Mouse (Mus musculus) intestine, embryonic 16.5 days (tissue): ENCODE measurements around the gene Mdga2. TPM values are rescaled to one million over a fixed set of nuclear protein-coding genes. Genes with fewer than 3 reads are reported as not detected.

ENCODE experiments used
- ATAC-seq: fragments of 200-750 bp; cut with Nextera tagmentation; 2 replicates; pipeline ENCODE4 v1.8.0; 2017; ENCODE audit warnings: moderate TSS enrichment, moderate library complexity
- H3K27ac ChIP-seq: fragments of 300-500 bp; sonication (generic); 2 replicates; pipeline ENCODE4 v1.5.1; 2014; ENCODE audit warnings: mild to moderate bottlenecking, low read length
- H3K27me3 ChIP-seq: fragments of 300-500 bp; sonication (generic); replicated peaks from 2 replicates; pipeline ENCODE4 v1.6.1; 2014; ENCODE audit warnings: low read length, control low read depth, mixed read lengths; ENCODE audit not compliant: control insufficient read depth, insufficient read depth
- H3K36me3 ChIP-seq: fragments of 300-500 bp; sonication (generic); 2 replicates; pipeline ENCODE4 v1.6.1; 2014; ENCODE audit warnings: low read length, control low read depth; ENCODE audit not compliant: control insufficient read depth, insufficient read depth
- H3K4me1 ChIP-seq: fragments of 300-500 bp; sonication (generic); 2 replicates; pipeline ENCODE4 v1.6.1; 2014; ENCODE audit warnings: low read length, control low read depth, mixed read lengths; ENCODE audit not compliant: control insufficient read depth, insufficient read depth
- H3K4me2 ChIP-seq: fragments of 300-500 bp; sonication (generic); 2 replicates; pipeline ENCODE4 v1.6.1; 2014; ENCODE audit warnings: low read depth, low read length, control low read depth
- H3K4me3 ChIP-seq: fragments of 300-500 bp; sonication (generic); 2 replicates; pipeline ENCODE4 v1.5.1; 2014; ENCODE audit warnings: mild to moderate bottlenecking, low read length
- H3K9ac ChIP-seq: fragments of 300-500 bp; sonication (generic); 2 replicates; pipeline ENCODE4 v1.6.1; 2014; ENCODE audit warnings: low read depth, low read length
- H3K9me3 ChIP-seq: fragments of 300-500 bp; sonication (generic); 2 replicates; pipeline ENCODE4 v1.6.1; 2016; ENCODE audit warnings: low read length, control low read depth; ENCODE audit not compliant: control insufficient read depth
- WGBS: fragments of 180-500 bp; shearing (Covaris S2); extraction: QIAGEN DNeasy Blood & Tissue Kit; methylation state at CpG from one replicate; pipeline ENCODE4 v1.1.7; 2014; 5-methylcytosine and 5-hydroxymethylcytosine counted together
- polyA plus RNA-seq: library from polyadenylated mRNA; unstranded; fragments of >200 nt; fragmentation: Nextera tagmentation; extraction: Ambion mirVana; gene quantifications from 2 replicates; pipeline ENCODE4 v1.2.1, GENCODE M21; 2015

Gene Mdga2
- polyA plus RNA-seq, 1 experiment from 2014 or later, result 0.56 TPM

DNA sequence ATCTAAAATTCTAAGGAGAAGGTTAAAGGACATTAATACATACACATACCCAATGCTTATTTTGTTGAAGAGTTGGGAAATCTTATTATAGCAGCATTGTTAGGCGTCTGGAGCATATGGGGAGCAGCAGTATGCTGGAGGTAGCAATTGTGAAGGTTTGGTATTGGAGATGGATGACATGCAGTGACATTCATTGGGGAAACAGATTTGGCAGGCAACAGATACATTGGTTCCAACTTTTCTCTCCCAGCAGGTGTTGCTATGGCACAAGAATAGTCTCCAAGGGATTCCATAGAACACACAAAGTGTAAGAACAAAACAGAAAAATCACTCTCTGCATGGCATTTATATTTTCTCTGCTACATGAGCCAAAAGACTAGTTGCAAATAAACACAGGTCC, 581.9 kb downstream of the Mdga2 start:
- no peak overlapping the region for H3K27ac ChIP-seq
- H3K27me3 ChIP-seq, result no peaks in the 10 kb centered on the region
- H3K4me1 ChIP-seq, result no peaks in the 10 kb centered on the region
- WGBS, result 57% methylated on average over 1 of the region's 1 CpGs
- H3K9me3 ChIP-seq, result no peaks in the 10 kb centered on the region
- H3K4me2 ChIP-seq, result no peak overlapping the region
- ATAC-seq, result no peak
- no peak overlapping the region for H3K4me3 ChIP-seq
- no peak overlapping the region for H3K9ac ChIP-seq
- no peaks in the 10 kb centered on the region for H3K36me3 ChIP-seq

- H3K4me1 ChIP-seq, result no peaks in the 10 kb centered on the region
- H3K4me2 ChIP-seq, result no peak overlapping the region
- H3K27ac ChIP-seq, result no peak overlapping the region
- no peak for ATAC-seq
- no peaks in the 10 kb centered on the region for H3K27me3 ChIP-seq
- no peaks in the 10 kb centered on the region for H3K9me3 ChIP-seq
- WGBS, result 76% methylated on average over 3 of the region's 3 CpGs
- H3K9ac ChIP-seq, result no peak overlapping the region
- H3K36me3 ChIP-seq, result no peaks in the 10 kb centered on the region
- no peak overlapping the region for H3K4me3 ChIP-seq
Observed at GRCm38 (mm10) chr12:66619944-66620343, 602.4 kb downstream of the Mdga2 start.

DNA sequence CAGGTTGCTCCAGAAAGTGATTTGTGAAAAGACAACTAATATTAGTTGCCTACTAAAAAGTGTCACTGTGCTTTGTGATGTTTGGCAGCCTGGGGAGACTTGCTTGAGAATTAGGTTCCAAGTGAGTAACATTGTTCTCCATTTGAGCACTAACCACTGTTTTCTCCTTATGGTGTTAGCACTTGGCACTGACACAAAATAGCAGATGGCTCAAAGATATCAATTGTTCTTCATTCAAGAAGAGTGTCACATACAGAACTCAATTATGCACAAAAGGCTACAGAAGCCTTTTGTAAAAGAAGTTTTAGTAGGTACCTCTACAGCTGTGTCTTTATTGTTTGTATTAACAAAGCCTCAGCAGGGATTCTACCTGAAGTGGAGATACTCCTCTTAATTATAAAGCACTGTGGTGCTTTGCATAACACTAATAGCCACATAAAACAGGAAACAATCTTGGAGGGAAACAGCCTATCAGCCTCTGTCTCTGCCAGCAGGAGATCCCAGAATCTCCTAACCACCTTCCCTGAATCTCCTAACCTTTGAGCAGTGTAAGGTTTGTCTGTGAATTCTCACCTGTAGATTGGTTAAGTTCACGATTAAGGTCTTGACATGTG, 630.6 kb downstream of the Mdga2 start:
- Histone ChIP-seq H3K27ac (no peak overlapping the region), H3K9ac (no peak overlapping the region), H3K4me1 (no peaks in the 10 kb centered on the region), H3K36me3 (no peaks in the 10 kb centered on the region), H3K4me2 (no peak overlapping the region), H3K4me3 (no peak overlapping the region), H3K27me3 (no peaks in the 10 kb centered on the region), H3K9me3 (no peaks in the 10 kb centered on the region)
- ATAC-seq, result no peak
- 50% methylated on average over 1 of the region's 1 CpGs for WGBS

DNA sequence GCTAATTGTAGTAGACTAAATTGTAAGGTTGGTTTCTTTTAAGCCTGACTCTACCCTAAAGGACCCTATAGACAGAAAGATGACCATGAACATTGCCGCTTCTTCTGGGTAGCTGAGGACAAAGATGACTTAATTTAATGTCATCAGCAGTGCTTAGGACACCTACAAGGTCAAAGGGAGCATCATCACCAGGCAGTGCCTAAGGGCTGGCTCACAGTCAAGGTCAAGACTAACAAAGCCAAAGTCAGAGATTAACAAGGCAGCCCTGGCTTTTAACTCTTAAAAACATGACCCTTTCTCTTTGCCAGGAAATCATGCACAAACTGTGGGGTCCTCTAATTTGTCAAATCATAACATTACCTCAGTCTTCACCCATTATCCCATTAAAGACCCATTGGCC, 657.0 kb downstream of the Mdga2 start:
- 84% methylated on average over 1 of the region's 1 CpGs for WGBS
- Histone ChIP-seq H3K36me3 (no peaks in the 10 kb centered on the region), H3K4me2 (no peak overlapping the region), H3K9me3 (no peaks in the 10 kb centered on the region), H3K4me3 (no peak overlapping the region), H3K27me3 (no peaks in the 10 kb centered on the region), H3K27ac (no peak overlapping the region), H3K4me1 (no peaks in the 10 kb centered on the region), H3K9ac (no peak overlapping the region)
- no peak for ATAC-seq

DNA sequence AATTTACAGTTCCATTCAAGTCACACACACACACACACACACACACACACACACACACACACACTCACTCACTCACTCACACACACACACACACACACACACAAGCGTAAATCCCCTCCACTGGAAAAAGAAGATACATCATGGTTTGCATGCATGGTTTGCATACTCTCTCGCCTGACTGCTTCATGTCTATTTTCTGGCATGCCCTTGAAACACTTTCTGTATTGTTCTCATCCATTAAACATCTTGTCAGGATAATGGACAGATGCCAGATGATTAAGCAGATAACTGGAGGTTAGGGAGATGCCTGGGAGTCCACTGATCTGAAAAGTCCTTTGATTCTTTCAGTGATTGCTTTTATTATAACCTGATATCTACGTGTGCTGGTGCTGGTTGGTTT, 665.5 kb downstream of the Mdga2 start:
- no peak overlapping the region for H3K4me2 ChIP-seq
- WGBS, result 61% methylated on average over 3 of the region's 3 CpGs
- H3K9me3 ChIP-seq, result no peaks in the 10 kb centered on the region
- no peak overlapping the region for H3K4me3 ChIP-seq
- no peaks in the 10 kb centered on the region for H3K27me3 ChIP-seq
- H3K36me3 ChIP-seq, result no peaks in the 10 kb centered on the region
- no peak overlapping the region for H3K27ac ChIP-seq
- H3K9ac ChIP-seq, result no peak overlapping the region
- no peaks in the 10 kb centered on the region for H3K4me1 ChIP-seq
- ATAC-seq, result no peak

GRCm38 (mm10) chr12:66556178-66556820, 666.0 kb downstream of the Mdga2 start:
- no peak overlapping the region for H3K4me2 ChIP-seq
- no peak overlapping the region for H3K27ac ChIP-seq
- no peaks in the 10 kb centered on the region for H3K36me3 ChIP-seq
- no peak overlapping the region for H3K4me3 ChIP-seq
- no peaks in the 10 kb centered on the region for H3K27me3 ChIP-seq
- H3K9ac ChIP-seq, result no peak overlapping the region
- no peaks in the 10 kb centered on the region for H3K9me3 ChIP-seq
- WGBS, result 61% methylated on average over 2 of the region's 2 CpGs
- no peak for ATAC-seq
- no peaks in the 10 kb centered on the region for H3K4me1 ChIP-seq

DNA sequence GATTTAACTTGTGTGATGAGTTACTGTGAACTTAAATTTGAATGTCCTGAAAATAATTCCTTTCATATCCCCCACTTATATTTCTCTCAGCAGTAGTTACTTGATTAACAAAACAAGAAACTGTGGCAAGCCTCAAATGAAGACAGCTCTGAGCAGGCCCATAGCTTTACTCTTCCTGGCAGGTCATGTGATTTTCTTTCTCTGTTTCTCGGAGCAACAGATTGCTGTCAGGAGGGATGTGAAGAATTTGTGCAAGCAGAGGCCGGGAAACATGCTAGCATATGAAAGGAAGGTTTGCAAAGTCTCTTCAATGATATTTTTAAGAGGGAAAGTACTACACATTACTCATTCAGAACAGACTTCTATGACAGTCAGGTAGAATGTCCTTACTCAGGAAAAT, 697.4 kb downstream of the Mdga2 start:
- no peak overlapping the region for H3K4me3 ChIP-seq
- H3K27me3 ChIP-seq, result no peaks in the 10 kb centered on the region
- no peak overlapping the region for H3K27ac ChIP-seq
- no peak overlapping the region for H3K4me2 ChIP-seq
- WGBS, result 49% methylated on average over 2 of the region's 2 CpGs
- no peaks in the 10 kb centered on the region for H3K9me3 ChIP-seq
- no peaks in the 10 kb centered on the region for H3K4me1 ChIP-seq
- H3K36me3 ChIP-seq, result no peaks in the 10 kb centered on the region
- no peak overlapping the region for H3K9ac ChIP-seq
- ATAC-seq, result no peak

DNA sequence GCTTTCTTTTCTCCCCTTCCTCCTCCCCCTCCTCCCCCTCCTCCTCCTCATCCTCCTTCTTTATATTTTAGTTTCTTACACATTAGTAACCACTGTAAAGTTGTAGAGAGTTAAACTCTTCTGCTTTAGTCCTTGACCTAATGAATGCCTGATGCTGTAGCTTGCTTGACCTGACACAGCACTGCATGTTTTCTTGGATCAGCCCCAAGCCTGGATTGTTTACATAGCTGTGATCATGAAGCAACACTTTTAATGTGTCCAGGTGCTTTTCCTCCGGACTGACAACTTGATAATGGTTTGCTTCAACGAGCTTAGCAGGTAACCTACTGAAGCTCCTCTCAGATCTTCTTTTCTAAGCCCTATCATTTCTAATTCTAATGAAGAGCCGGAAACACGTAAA, 723.1 kb downstream of the Mdga2 start:
- Histone ChIP-seq H3K36me3 (no peaks in the 10 kb centered on the region), H3K9ac (no peak overlapping the region), H3K27me3 (no peaks in the 10 kb centered on the region), H3K4me3 (no peak overlapping the region), H3K4me1 (no peaks in the 10 kb centered on the region), H3K4me2 (no peak overlapping the region), H3K27ac (no peak overlapping the region), H3K9me3 (no peaks in the 10 kb centered on the region)
- 63% methylated on average over 4 of the region's 4 CpGs for WGBS
- no peak for ATAC-seq

DNA sequence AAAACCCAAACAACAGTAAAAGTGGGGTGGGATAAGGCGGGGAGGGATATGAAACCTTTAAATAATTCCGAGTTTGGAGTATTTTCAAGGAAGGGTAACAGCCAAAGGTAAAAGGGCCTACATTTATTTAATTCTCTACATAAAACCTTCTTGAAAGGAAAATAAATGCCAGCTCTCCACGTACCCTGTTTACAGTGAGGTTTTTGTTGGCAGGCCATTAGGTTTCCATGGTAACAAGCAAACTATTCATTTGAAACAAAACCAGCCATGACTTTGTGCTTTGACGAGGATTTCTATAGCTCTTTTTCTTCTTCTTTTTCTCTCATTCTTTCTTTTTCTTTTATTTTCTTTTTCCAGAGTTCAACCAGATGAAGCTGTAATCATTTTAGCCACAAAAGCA, 751.5 kb downstream of the Mdga2 start:
- H3K9me3 ChIP-seq, result no peaks in the 10 kb centered on the region
- WGBS, result 49% methylated on average over 4 of the region's 4 CpGs
- H3K27ac ChIP-seq, result no peak overlapping the region
- H3K27me3 ChIP-seq, result no peaks in the 10 kb centered on the region
- no peak overlapping the region for H3K4me2 ChIP-seq
- no peak for ATAC-seq
- no peak overlapping the region for H3K9ac ChIP-seq
- no peaks in the 10 kb centered on the region for H3K4me1 ChIP-seq
- no peaks in the 10 kb centered on the region for H3K36me3 ChIP-seq
- H3K4me3 ChIP-seq, result no peak overlapping the region
